Mouse (Mus musculus): ENCODE measurements at regions not wholly inside any gene's neighbourhood (a gene's known extent, or its start where the extent isn't known, plus 50 kb on each side); places are given as distances from the start of the nearest gene placed in this dataset.

- Histone ChIP-seq H3K4me1 (ENCODE audit: control insufficient read depth, insufficient read depth, low read length) (peaks cover 13% of the 10 kb centered on the region), H3K4me2 (replicated peaks; ENCODE audit: low read depth, low read length) (no peak overlapping the region), H3K4me3 (ENCODE audit: low read length) (no peak overlapping the region), H3K9me3 (ENCODE audit: control insufficient read depth, low read length) (no peaks in the 10 kb centered on the region), H3K27me3 (ENCODE audit: control insufficient read depth, insufficient read depth, low read length) (no peaks in the 10 kb centered on the region), H3K27ac (ENCODE audit: low read depth, low read length) (no peak overlapping the region), H3K36me3 (ENCODE audit: control insufficient read depth, insufficient read depth, low read length) (no peaks in the 10 kb centered on the region), H3K9ac (ENCODE audit: low read depth, low read length) (no peak overlapping the region)
- ATAC-seq (ENCODE audit: low FRiP score, low TSS enrichment), result no peak
- 24% methylated on average over 7 of the region's 7 CpGs for WGBS
Measured at GRCm38 (mm10) chr4:153220074-153220473, 262.5 kb downstream of the Ajap1 start.

GRCm38 (mm10) chr4:153217541-153217980, 265.1 kb downstream of the Ajap1 start:
- no peak for ATAC-seq (ENCODE audit: low FRiP score, low TSS enrichment)
- 56% methylated on average over 9 of the region's 9 CpGs for WGBS

GRCm38 (mm10) chr4:153212095-153212494, 270.5 kb downstream of the Ajap1 start:
- no peak overlapping the region for H3K4me3 ChIP-seq (ENCODE audit: low read length)
- H3K27me3 ChIP-seq (ENCODE audit: control insufficient read depth, insufficient read depth, low read length), result no peaks in the 10 kb centered on the region
- H3K9me3 ChIP-seq (ENCODE audit: control insufficient read depth, low read length), result no peaks in the 10 kb centered on the region
- no peak overlapping the region for H3K27ac ChIP-seq (ENCODE audit: low read depth, low read length)
- H3K4me1 ChIP-seq (ENCODE audit: control insufficient read depth, insufficient read depth, low read length), result peaks cover 23% of the 10 kb centered on the region
- ATAC-seq (ENCODE audit: low FRiP score, low TSS enrichment), result no peak
- 32% methylated on average over 11 of the region's 11 CpGs for WGBS
- H3K9ac ChIP-seq (ENCODE audit: low read depth, low read length), result no peak overlapping the region
- no peaks in the 10 kb centered on the region for H3K36me3 ChIP-seq (ENCODE audit: control insufficient read depth, insufficient read depth, low read length)
- H3K4me2 ChIP-seq (replicated peaks; ENCODE audit: low read depth, low read length), result no peak overlapping the region

More at GRCm38 (mm10) chr4:153217541-153217980, 265.1 kb downstream of the Ajap1 start:
- Histone ChIP-seq H3K9ac (ENCODE audit: low read depth, low read length) (no peak overlapping the region), H3K36me3 (ENCODE audit: control insufficient read depth, insufficient read depth, low read length) (no peaks in the 10 kb centered on the region), H3K9me3 (ENCODE audit: control insufficient read depth, low read length) (no peaks in the 10 kb centered on the region), H3K4me1 (ENCODE audit: control insufficient read depth, insufficient read depth, low read length) (peaks cover 7% of the 10 kb centered on the region; the same call in 1 of the 2 replicates), H3K4me3 (ENCODE audit: low read length) (no peak overlapping the region), H3K27ac (ENCODE audit: low read depth, low read length) (no peak overlapping the region), H3K27me3 (ENCODE audit: control insufficient read depth, insufficient read depth, low read length) (no peaks in the 10 kb centered on the region), H3K4me2 (replicated peaks; ENCODE audit: low read depth, low read length) (no peak overlapping the region)

- Histone ChIP-seq H3K9ac (ENCODE audit: low read depth, low read length) (no peak overlapping the region), H3K27me3 (ENCODE audit: control insufficient read depth, insufficient read depth, low read length) (no peaks in the 10 kb centered on the region), H3K36me3 (ENCODE audit: control insufficient read depth, insufficient read depth, low read length) (no peaks in the 10 kb centered on the region), H3K4me1 (ENCODE audit: control insufficient read depth, insufficient read depth, low read length) (peaks cover 37% of the 10 kb centered on the region), H3K9me3 (ENCODE audit: control insufficient read depth, low read length) (no peaks in the 10 kb centered on the region), H3K27ac (ENCODE audit: low read depth, low read length) (no peak overlapping the region), H3K4me3 (ENCODE audit: low read length) (no peak overlapping the region), H3K4me2 (replicated peaks; ENCODE audit: low read depth, low read length) (no peak overlapping the region)
- 64% methylated on average over 2 of the region's 2 CpGs for WGBS
- ATAC-seq (ENCODE audit: low FRiP score, low TSS enrichment), result no peak
Measured at GRCm38 (mm10) chr4:153208822-153209221, 273.8 kb downstream of the Ajap1 start.

- Histone ChIP-seq H3K27me3 (ENCODE audit: control insufficient read depth, insufficient read depth, low read length) (no peaks in the 10 kb centered on the region), H3K9me3 (ENCODE audit: control insufficient read depth, low read length) (no peaks in the 10 kb centered on the region), H3K4me3 (ENCODE audit: low read length) (no peak overlapping the region), H3K9ac (ENCODE audit: low read depth, low read length) (no peak overlapping the region), H3K4me1 (ENCODE audit: control insufficient read depth, insufficient read depth, low read length) (peaks cover 37% of the 10 kb centered on the region), H3K4me2 (replicated peaks; ENCODE audit: low read depth, low read length) (no peak overlapping the region), H3K36me3 (ENCODE audit: control insufficient read depth, insufficient read depth, low read length) (no peaks in the 10 kb centered on the region), H3K27ac (ENCODE audit: low read depth, low read length) (peak overlapping the region; percentile 30; the same call in 1 of the 2 replicates)
- 49% methylated on average over 6 of the region's 6 CpGs for WGBS
- ATAC-seq (ENCODE audit: low FRiP score, low TSS enrichment), result 0 out of 2 replicates have a peak, but pooled peaks have one; percentile 4
Measured at GRCm38 (mm10) chr4:153208215-153208614, 274.4 kb downstream of the Ajap1 start.

GRCm38 (mm10) chr4:153207578-153208102, 275.0 kb downstream of the Ajap1 start:
- H3K4me3 ChIP-seq (ENCODE audit: low read length), result no peak overlapping the region
- H3K27me3 ChIP-seq (ENCODE audit: control insufficient read depth, insufficient read depth, low read length), result no peaks in the 10 kb centered on the region
- peak overlapping the region; percentile 30; the same call in 1 of the 2 replicates for H3K27ac ChIP-seq (ENCODE audit: low read depth, low read length)
- no peak overlapping the region for H3K9ac ChIP-seq (ENCODE audit: low read depth, low read length)
- H3K9me3 ChIP-seq (ENCODE audit: control insufficient read depth, low read length), result no peaks in the 10 kb centered on the region
- no peaks in the 10 kb centered on the region for H3K36me3 ChIP-seq (ENCODE audit: control insufficient read depth, insufficient read depth, low read length)
- H3K4me2 ChIP-seq (replicated peaks; ENCODE audit: low read depth, low read length), result no peak overlapping the region
- H3K4me1 ChIP-seq (ENCODE audit: control insufficient read depth, insufficient read depth, low read length), result peaks cover 37% of the 10 kb centered on the region
- 17% methylated on average over 11 of the region's 11 CpGs for WGBS
- peak; percentile 79 for ATAC-seq (ENCODE audit: low FRiP score, low TSS enrichment)

GRCm38 (mm10) chr4:153206789-153207457, 275.7 kb downstream of the Ajap1 start:
- H3K27ac ChIP-seq (ENCODE audit: low read depth, low read length), result peak overlapping the region; percentile 20; the same call in 1 of the 2 replicates
- no peaks in the 10 kb centered on the region for H3K36me3 ChIP-seq (ENCODE audit: control insufficient read depth, insufficient read depth, low read length)
- 28% methylated on average over 11 of the region's 11 CpGs for WGBS

GRCm38 (mm10) chr4:153204764-153205163, 277.8 kb downstream of the Ajap1 start:
- H3K4me1 ChIP-seq (ENCODE audit: control insufficient read depth, insufficient read depth, low read length), result peaks cover 37% of the 10 kb centered on the region
- ATAC-seq (ENCODE audit: low FRiP score, low TSS enrichment), result no peak
- no peaks in the 10 kb centered on the region for H3K36me3 ChIP-seq (ENCODE audit: control insufficient read depth, insufficient read depth, low read length)
- H3K9ac ChIP-seq (ENCODE audit: low read depth, low read length), result no peak overlapping the region
- no peaks in the 10 kb centered on the region for H3K27me3 ChIP-seq (ENCODE audit: control insufficient read depth, insufficient read depth, low read length)
- 34% methylated on average over 7 of the region's 7 CpGs for WGBS
- no peaks in the 10 kb centered on the region for H3K9me3 ChIP-seq (ENCODE audit: control insufficient read depth, low read length)
- no peak overlapping the region for H3K4me3 ChIP-seq (ENCODE audit: low read length)
- H3K27ac ChIP-seq (ENCODE audit: low read depth, low read length), result no peak overlapping the region
- H3K4me2 ChIP-seq (replicated peaks; ENCODE audit: low read depth, low read length), result no peak overlapping the region

More at GRCm38 (mm10) chr4:153206789-153207457, 275.7 kb downstream of the Ajap1 start:
- H3K4me2 ChIP-seq (replicated peaks; ENCODE audit: low read depth, low read length), result no peak overlapping the region
- no peak overlapping the region for H3K9ac ChIP-seq (ENCODE audit: low read depth, low read length)
- H3K27me3 ChIP-seq (ENCODE audit: control insufficient read depth, insufficient read depth, low read length), result no peaks in the 10 kb centered on the region
- no peak overlapping the region for H3K4me3 ChIP-seq (ENCODE audit: low read length)
- H3K4me1 ChIP-seq (ENCODE audit: control insufficient read depth, insufficient read depth, low read length), result peaks cover 37% of the 10 kb centered on the region
- peak; percentile 67 for ATAC-seq (ENCODE audit: low FRiP score, low TSS enrichment)
- no peaks in the 10 kb centered on the region for H3K9me3 ChIP-seq (ENCODE audit: control insufficient read depth, low read length)

All from kidney, embryonic 14.5 days (tissue).